Mouse (Mus musculus) neural tube, embryonic 14.5 days (tissue): Measurements from ENCODE around the gene Zfp239. TPM values are rescaled to one million over a fixed set of nuclear protein-coding genes. Genes with fewer than 3 reads are reported as not detected.

Experiments
- ATAC-seq: fragments of 200-750 bp; cut with Nextera tagmentation; 2 replicates; pipeline ENCODE4 v1.8.0; 2017; ENCODE audit warnings: low read depth, mild to moderate bottlenecking, moderate TSS enrichment, moderate library complexity
- H3K27ac ChIP-seq: fragments of 300-500 bp; sonication (generic); 2 replicates; pipeline ENCODE4 v1.5.1; 2014; ENCODE audit warnings: low read depth, mild to moderate bottlenecking, control low read depth, low read length, moderate library complexity, mixed read lengths
- H3K27me3 ChIP-seq: fragments of 300-500 bp; sonication (generic); 2 replicates; pipeline ENCODE4 v1.6.1; 2014; ENCODE audit warnings: low read length; ENCODE audit not compliant: control insufficient read depth, insufficient read depth
- H3K36me3 ChIP-seq: fragments of 300-500 bp; sonication (generic); 2 replicates; pipeline ENCODE4 v1.6.1; 2014; ENCODE audit warnings: low read length, mixed read lengths; ENCODE audit not compliant: control insufficient read depth, insufficient read depth
- H3K4me1 ChIP-seq: fragments of 300-500 bp; sonication (generic); 2 replicates; pipeline ENCODE4 v1.6.1; 2014; ENCODE audit warnings: low read length; ENCODE audit not compliant: control insufficient read depth, insufficient read depth
- H3K4me2 ChIP-seq: fragments of 300-500 bp; sonication (generic); 2 replicates; pipeline ENCODE4 v1.6.1; 2014; ENCODE audit warnings: mild to moderate bottlenecking, low read depth, low read length, control low read depth
- H3K4me3 ChIP-seq: fragments of 300-500 bp; sonication (generic); 2 replicates; pipeline ENCODE4 v1.5.1; 2014; ENCODE audit warnings: low read depth, low read length, control low read depth, mixed read lengths
- H3K9ac ChIP-seq: fragments of 300-500 bp; sonication (generic); replicated peaks from 2 replicates; pipeline ENCODE4 v1.6.1; 2014; ENCODE audit warnings: low read depth, mild to moderate bottlenecking, control low read depth, low read length, mixed read lengths
- H3K9me3 ChIP-seq: fragments of 300-500 bp; sonication (generic); 2 replicates; pipeline ENCODE4 v1.6.1; 2016; ENCODE audit warnings: low read length; ENCODE audit not compliant: control insufficient read depth
- WGBS: fragments of 180-500 bp; shearing (Covaris S2); extraction: QIAGEN DNeasy Blood & Tissue Kit; methylation state at CpG from one replicate; pipeline ENCODE4 v1.1.7; 2014; 5-methylcytosine and 5-hydroxymethylcytosine counted together
- polyA plus RNA-seq: library from polyadenylated mRNA; unstranded; fragments of >200 nt; fragmentation: Nextera tagmentation; extraction: Ambion mirVana; gene quantifications from 2 replicates; pipeline ENCODE4 v1.2.1, GENCODE M21; 2014

The Zfp239 gene
- polyA plus RNA-seq, 1 experiment from 2014 or later: 14.9 TPM

DNA sequence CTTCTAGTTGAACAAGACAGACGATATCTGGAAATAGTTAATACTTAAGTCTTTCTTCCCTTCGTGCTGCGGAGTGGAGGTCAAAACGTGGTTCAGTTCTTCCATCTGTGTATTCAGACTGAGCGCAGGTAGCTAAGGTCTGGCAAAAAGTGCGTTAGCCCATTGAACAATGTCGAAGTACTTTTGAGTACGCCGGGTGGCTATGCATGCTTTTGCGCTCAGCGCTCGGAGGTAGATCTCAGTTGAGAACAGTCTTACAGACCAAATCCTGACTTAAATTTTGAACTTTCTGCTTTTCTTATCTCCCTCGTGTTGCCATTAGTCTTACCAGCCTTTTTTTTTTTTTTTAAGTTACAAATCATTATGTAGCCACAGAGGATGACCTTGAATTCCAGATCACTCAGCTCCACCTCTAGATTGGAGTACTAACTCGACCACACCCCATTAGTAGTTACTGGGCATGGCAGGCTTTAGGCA lies 46.6 kb downstream of the Zfp239 start:
- Histone ChIP-seq H3K9ac (peak overlapping the region; percentile 82), H3K4me3 (peak overlapping the region; percentile 97), H3K4me2 (peak overlapping the region; percentile 99), H3K36me3 (no peaks in the 10 kb centered on the region), H3K9me3 (no peaks in the 10 kb centered on the region), H3K27me3 (no peaks in the 10 kb centered on the region; the same call in 1 of the 2 replicates), H3K4me1 (peaks cover 10% of the 10 kb centered on the region), H3K27ac (no peak overlapping the region)
- WGBS: under 1% methylated on average over 14 of the region's 14 CpGs
- no peak for ATAC-seq

- Histone ChIP-seq H3K36me3 (no peaks in the 10 kb centered on the region), H3K9me3 (no peaks in the 10 kb centered on the region), H3K27me3 (no peaks in the 10 kb centered on the region; the same call in 1 of the 2 replicates), H3K4me2 (no peak overlapping the region), H3K27ac (no peak overlapping the region), H3K4me1 (peaks cover 10% of the 10 kb centered on the region), H3K9ac (no peak overlapping the region), H3K4me3 (no peak overlapping the region)
- no peak for ATAC-seq
- WGBS: 88% methylated on average over 6 of the region's 6 CpGs
Measured at GRCm38 (mm10) chr6:117910120-117910661, 48.3 kb downstream of the Zfp239 start.

- Histone ChIP-seq H3K4me1 (peaks cover 16% of the 10 kb centered on the region), H3K9ac (no peak overlapping the region), H3K9me3 (no peaks in the 10 kb centered on the region), H3K27me3 (no peaks in the 10 kb centered on the region), H3K36me3 (no peaks in the 10 kb centered on the region), H3K27ac (no peak overlapping the region), H3K4me3 (no peak overlapping the region), H3K4me2 (no peak overlapping the region)
- ATAC-seq: no peak
Measured at GRCm38 (mm10) chr6:117914541-117914940, 52.6 kb downstream of the Zfp239 start.

DNA sequence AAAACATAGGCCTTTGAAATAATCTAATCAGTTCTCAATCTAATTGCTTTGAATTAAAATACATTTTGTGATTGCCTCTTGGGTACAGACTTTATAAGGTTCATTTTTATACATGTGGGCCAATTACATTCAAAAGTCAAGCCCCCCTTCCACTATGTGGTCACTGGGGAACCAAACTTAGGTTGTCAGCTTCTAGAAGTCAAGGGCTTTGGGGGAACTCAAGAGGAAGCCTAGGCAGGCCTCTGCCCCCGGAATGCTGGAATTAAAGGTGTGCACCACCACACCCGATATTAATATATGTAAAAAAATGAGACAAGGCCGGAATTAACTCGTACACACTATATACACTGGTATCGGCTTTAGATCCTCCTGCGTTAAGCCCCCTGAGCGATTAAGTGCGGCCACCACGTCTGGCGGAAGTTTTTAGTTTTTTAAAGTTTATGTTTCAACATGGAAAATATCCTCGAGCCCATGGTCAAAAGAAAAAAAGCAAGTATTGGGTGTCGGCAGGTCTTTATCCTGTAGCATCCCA lies 54.4 kb downstream of the Zfp239 start:
- peak overlapping the region; percentile 69 for H3K4me2 ChIP-seq
- WGBS: 2% methylated on average over 12 of the region's 12 CpGs
- H3K9me3 ChIP-seq: no peaks in the 10 kb centered on the region
- H3K27ac ChIP-seq: no peak overlapping the region; the same call in 1 of the 2 replicates
- peak overlapping the region; percentile 54 for H3K4me3 ChIP-seq
- no peak overlapping the region for H3K9ac ChIP-seq
- no peak for ATAC-seq
- H3K27me3 ChIP-seq: no peaks in the 10 kb centered on the region
- H3K4me1 ChIP-seq: peaks cover 16% of the 10 kb centered on the region
- H3K36me3 ChIP-seq: no peaks in the 10 kb centered on the region

DNA sequence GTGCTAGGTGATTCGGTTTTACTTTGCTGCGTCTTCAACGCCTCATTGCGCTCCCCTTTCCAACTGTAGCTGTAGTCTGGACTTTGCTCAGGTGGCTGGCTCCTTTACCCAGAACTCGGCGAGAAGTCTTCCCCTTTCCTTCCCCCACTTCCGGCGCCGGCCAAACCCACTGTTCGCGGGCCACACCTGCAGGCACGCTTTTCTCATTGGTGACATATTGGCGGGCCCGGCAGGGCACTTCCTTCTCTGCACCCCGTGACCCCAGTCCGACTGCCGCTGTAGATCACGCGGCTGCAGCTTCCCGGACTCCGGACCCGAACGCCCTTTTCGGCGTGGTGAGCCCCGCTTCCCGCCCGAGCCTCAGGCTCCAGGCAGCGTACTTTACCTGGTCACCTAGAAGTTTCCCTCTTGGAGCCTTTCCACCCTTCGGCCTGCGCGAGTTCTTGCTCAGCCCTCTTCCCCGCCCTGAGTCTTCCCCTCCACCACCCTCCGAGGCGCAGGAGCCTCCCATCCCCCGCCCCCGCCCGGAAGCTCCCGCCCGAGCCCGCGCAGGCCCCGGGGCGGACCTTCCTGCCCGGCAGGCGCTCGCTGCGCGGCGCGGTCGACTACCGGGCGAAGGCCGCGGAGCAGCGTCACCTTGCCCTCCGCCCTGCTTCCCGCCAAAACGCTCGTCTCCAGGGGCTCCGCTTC lies 55.0 kb downstream of the Zfp239 start:
- WGBS: under 1% methylated on average over 62 of the region's 62 CpGs
- peak overlapping the region; percentile 69 for H3K4me2 ChIP-seq
- H3K27ac ChIP-seq: peak overlapping the region; percentile 55
- no peaks in the 10 kb centered on the region for H3K9me3 ChIP-seq
- H3K4me3 ChIP-seq: peak overlapping the region; percentile 54
- H3K9ac ChIP-seq: peak overlapping the region; percentile 56
- peaks cover 16% of the 10 kb centered on the region for H3K4me1 ChIP-seq
- H3K36me3 ChIP-seq: no peaks in the 10 kb centered on the region
- ATAC-seq: peak; percentile 93
- H3K27me3 ChIP-seq: no peaks in the 10 kb centered on the region

- H3K27ac ChIP-seq: peak overlapping the region; percentile 55
- H3K9me3 ChIP-seq: no peaks in the 10 kb centered on the region
- 2% methylated on average over 21 of the region's 21 CpGs for WGBS
Measured at GRCm38 (mm10) chr6:117917576-117917975, 55.7 kb downstream of the Zfp239 start.

DNA sequence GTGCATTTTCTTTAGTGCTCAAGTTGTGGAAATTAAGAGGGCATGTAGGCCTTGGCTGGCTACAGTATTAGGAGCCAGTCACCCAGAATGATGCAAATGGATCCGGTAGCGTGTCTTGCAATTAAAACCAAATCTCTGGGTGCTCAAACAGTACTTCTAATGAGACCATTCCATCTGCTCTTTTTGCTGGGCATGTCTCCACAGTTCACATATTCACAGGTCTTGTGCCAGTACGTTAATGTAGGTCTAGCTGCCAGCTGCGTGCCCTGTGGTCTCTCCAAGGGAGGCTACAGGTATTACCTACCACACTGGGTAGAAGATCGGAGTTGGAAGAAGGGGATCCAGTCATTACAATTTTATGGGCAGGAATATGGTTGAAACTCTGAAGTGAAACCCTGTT lies 56.1 kb downstream of the Zfp239 start:
- no peaks in the 10 kb centered on the region for H3K9me3 ChIP-seq
- H3K36me3 ChIP-seq: no peaks in the 10 kb centered on the region
- 25% methylated on average over 5 of the region's 5 CpGs for WGBS
- H3K4me1 ChIP-seq: peaks cover 16% of the 10 kb centered on the region
- peak overlapping the region; percentile 69 for H3K4me2 ChIP-seq
- ATAC-seq: no peak
- H3K27ac ChIP-seq: no peak overlapping the region; the same call in 1 of the 2 replicates
- peak overlapping the region; percentile 56; the same call in 1 of the 2 replicates for H3K9ac ChIP-seq
- H3K4me3 ChIP-seq: peak overlapping the region; percentile 54
- no peaks in the 10 kb centered on the region for H3K27me3 ChIP-seq

More at GRCm38 (mm10) chr6:117917576-117917975, 55.7 kb downstream of the Zfp239 start:
- H3K4me3 ChIP-seq: peak overlapping the region; percentile 54
- H3K4me2 ChIP-seq: peak overlapping the region; percentile 69
- peak overlapping the region; percentile 56; the same call in 1 of the 2 replicates for H3K9ac ChIP-seq
- H3K36me3 ChIP-seq: no peaks in the 10 kb centered on the region
- ATAC-seq: peak; percentile 57
- H3K27me3 ChIP-seq: no peaks in the 10 kb centered on the region
- H3K4me1 ChIP-seq: peaks cover 16% of the 10 kb centered on the region

DNA sequence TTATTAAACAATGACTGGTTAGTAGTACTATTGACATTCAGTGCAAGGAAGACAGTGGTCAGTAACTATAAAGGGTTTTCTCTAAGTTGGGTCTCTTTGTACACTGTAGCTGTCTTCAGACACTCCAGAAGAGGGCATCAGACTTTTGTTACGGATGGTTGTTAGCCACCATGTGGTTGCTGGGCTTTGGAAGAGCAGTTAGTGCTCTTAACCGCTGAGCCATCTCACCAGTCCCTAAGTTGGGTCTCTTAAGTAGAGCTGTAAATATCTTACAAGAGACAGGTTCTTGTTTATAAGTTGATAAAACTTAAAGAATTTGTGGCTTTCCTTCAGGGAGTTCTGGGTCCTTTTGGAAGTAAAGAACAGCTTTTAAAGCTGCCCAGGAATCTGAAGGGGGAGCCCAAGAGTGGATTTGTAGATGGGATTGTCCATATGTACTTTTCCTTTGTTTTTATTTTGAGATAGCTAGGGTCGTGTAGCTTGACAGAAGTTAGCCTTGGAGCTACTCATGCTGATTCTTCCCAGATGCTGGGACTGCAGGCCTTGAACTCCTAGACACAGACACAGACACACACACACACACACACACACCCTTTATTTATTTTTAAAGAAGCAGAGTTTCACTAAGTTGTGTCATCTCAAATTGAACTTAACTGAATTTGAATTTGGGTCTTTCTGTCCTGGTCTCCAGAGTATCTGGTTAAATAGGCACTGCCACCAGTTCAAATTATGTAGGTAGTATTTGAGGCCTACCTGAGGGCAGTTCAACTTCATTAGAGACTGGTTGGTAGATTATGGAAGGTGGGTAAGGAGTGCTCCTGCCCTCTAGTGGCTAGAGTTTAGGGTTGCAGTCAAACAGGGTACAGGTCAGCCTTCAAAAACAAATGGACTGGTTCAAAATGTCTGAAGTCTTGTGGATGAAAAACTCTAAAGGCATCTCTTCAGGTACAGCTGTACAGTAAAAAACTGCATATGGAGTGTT lies 59.0 kb downstream of the Zfp239 start:
- Histone ChIP-seq H3K4me3 (no peak overlapping the region), H3K4me2 (no peak overlapping the region), H3K27me3 (no peaks in the 10 kb centered on the region), H3K4me1 (peaks cover 15% of the 10 kb centered on the region), H3K9me3 (no peaks in the 10 kb centered on the region), H3K27ac (no peak overlapping the region), H3K36me3 (no peaks in the 10 kb centered on the region), H3K9ac (no peak overlapping the region)
- 76% methylated on average over 3 of the region's 3 CpGs for WGBS
- ATAC-seq: no peak
